Mouse (Mus musculus) hindbrain, embryonic 10.5 days (tissue): Measurements from ENCODE around the gene Speg. TPM values are rescaled to one million over a fixed set of nuclear protein-coding genes. Genes with fewer than 3 reads are reported as not detected.

ENCODE experiments used
- DNase-seq: peaks from one replicate; pipeline ENCODE4 v3.0.0-alpha.2; 2017; ENCODE audit warnings: low spot score
- H3K27ac ChIP-seq: fragments of 300-500 bp; sonication (generic); 2 replicates; pipeline ENCODE4 v1.5.1; 2016; ENCODE audit warnings: mild to moderate bottlenecking, moderate library complexity
- H3K27me3 ChIP-seq: fragments of 300-500 bp; sonication (generic); 2 replicates; pipeline ENCODE4 v1.6.1; 2016; ENCODE audit warnings: mild to moderate bottlenecking; ENCODE audit not compliant: poor library complexity, insufficient read depth, severe bottlenecking
- H3K36me3 ChIP-seq: fragments of 300-500 bp; sonication (generic); 2 replicates; pipeline ENCODE4 v1.6.1; 2016; ENCODE audit warnings: mild to moderate bottlenecking, moderate library complexity
- H3K4me1 ChIP-seq: fragments of 300-500 bp; sonication (generic); replicated peaks from 2 replicates; pipeline ENCODE4 v1.6.1; 2016; ENCODE audit warnings: mild to moderate bottlenecking
- H3K4me3 ChIP-seq: fragments of 300-500 bp; sonication (generic); 2 replicates; pipeline ENCODE4 v1.5.1; 2016; ENCODE audit warnings: mild to moderate bottlenecking, moderate library complexity
- H3K9me3 ChIP-seq: fragments of 300-500 bp; sonication (generic); 2 replicates; pipeline ENCODE4 v1.6.1; 2016; ENCODE audit warnings: mild to moderate bottlenecking, moderate library complexity
- WGBS: fragments of 180-500 bp; shearing (Covaris S2); methylation state at CpG from one replicate; pipeline ENCODE4 v1.1.7; 2016; 5-methylcytosine and 5-hydroxymethylcytosine counted together
- polyA plus RNA-seq: library from polyadenylated mRNA; unstranded; fragments of >200 nt; fragmentation: Nextera tagmentation; extraction: Ambion mirVana; gene quantifications from 2 replicates; pipeline ENCODE4 v1.2.1, GENCODE M21; 2016

Speg gene
- polyA plus RNA-seq, 1 experiment from 2014 or later = 20.2 TPM

GRCm38 (mm10) chr1:75441471-75441996 lies 66.4 kb downstream of the Speg start:
- peaks cover 14% of the 10 kb centered on the region for H3K36me3 ChIP-seq
- no peak for DNase-seq
- H3K4me3 ChIP-seq = no peak overlapping the region
- WGBS = 83% methylated on average over 15 of the region's 15 CpGs
- H3K27ac ChIP-seq = peak overlapping the region; percentile 45; the same call in 1 of the 2 replicates
- peaks cover 71% of the 10 kb centered on the region for H3K4me1 ChIP-seq
- no peaks in the 10 kb centered on the region for H3K9me3 ChIP-seq
- peaks cover 32% of the 10 kb centered on the region for H3K27me3 ChIP-seq

DNA sequence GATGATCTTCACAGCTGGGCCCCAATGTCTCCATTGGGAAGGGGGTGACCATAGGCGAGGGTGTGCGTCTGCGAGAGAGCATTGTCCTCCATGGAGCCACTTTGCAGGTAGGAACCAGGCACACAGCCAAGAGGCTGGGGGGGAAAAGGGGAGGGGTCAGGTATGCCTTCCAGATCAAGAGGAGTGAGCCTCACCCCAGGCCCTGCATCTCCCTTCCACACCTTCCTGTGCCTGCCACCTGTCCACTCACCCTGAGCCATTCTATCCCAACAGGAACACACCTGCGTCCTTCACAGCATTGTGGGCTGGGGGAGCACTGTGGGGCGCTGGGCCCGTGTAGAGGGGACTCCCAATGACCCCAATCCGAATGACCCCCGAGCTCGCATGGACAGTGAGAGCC lies 67.1 kb downstream of the Speg start:
- no peak for DNase-seq
- Histone ChIP-seq H3K4me3 (no peak overlapping the region), H3K36me3 (peaks cover 14% of the 10 kb centered on the region), H3K9me3 (no peaks in the 10 kb centered on the region), H3K4me1 (peaks cover 71% of the 10 kb centered on the region), H3K27me3 (peaks cover 38% of the 10 kb centered on the region), H3K27ac (peak overlapping the region; percentile 83; the same call in 1 of the 2 replicates)
- 83% methylated on average over 9 of the region's 9 CpGs for WGBS

DNA sequence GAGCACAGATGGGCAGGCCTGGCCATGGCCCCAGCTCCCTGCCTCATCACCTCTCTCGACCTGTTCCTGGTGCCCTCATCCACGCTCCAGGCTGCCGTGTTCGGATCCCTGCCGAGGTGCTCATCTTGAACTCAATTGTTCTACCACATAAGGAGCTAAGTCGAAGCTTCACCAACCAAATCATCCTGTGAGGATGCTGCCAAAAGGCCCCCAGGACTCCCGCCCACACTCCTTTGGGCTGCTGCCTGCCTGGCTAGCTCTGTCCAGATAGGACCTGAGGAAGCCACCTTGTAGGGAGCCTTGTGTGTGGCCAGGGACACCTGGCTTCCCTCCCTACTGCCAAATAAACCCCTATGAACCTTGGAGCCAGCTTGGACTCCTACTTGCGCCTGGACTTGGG lies 67.7 kb downstream of the Speg start:
- H3K4me3 ChIP-seq = no peak overlapping the region
- H3K4me1 ChIP-seq = peaks cover 77% of the 10 kb centered on the region
- 33% methylated on average over 8 of the region's 8 CpGs for WGBS
- H3K36me3 ChIP-seq = peaks cover 14% of the 10 kb centered on the region
- H3K27me3 ChIP-seq = peaks cover 44% of the 10 kb centered on the region
- peak overlapping the region; percentile 83 for H3K27ac ChIP-seq
- DNase-seq = no peak
- no peaks in the 10 kb centered on the region for H3K9me3 ChIP-seq

DNA sequence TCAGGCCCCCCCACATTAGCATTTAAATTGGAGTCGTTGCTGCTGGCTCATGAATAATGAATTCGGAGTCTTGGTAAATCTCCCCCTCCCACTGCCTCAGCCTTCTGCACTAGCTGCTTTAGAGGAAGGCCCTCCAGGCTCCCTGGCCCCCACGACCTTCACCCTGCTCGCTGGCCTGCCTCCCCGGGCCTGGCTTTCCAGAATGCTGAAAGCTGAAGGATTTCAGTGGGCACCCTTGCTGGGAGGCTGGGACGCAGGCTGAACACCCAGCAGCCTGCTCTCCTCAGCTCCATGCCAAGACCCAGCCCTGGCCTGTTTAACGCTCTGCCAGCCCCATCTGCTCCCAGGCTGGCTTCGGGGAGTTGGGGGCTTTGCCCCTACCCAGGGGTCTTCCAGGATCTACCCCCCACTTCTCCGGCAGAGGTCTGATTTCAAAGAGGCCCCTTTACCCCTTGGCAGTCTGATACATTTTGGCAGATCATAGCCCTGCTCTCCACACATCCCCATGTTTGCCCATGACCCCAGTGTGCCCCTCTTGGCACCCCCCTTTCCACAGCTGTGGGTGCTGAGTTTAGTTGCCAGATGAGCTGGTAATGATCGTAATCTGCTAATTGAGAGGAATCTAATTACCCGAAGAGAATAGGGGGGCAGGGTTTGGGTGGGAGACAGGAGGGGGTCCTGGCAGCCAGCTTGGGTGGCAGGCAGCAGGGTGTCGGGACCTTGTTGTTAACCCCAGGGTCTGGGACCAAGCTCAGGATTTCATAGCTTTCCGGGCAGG lies 68.3 kb downstream of the Speg start:
- WGBS = 25% methylated on average over 13 of the region's 13 CpGs
- Histone ChIP-seq H3K27ac (peak overlapping the region; percentile 83), H3K4me3 (peak overlapping the region; percentile 25), H3K27me3 (peaks cover 51% of the 10 kb centered on the region), H3K36me3 (peaks cover 14% of the 10 kb centered on the region), H3K9me3 (no peaks in the 10 kb centered on the region), H3K4me1 (peaks cover 83% of the 10 kb centered on the region)
- peak; percentile 45 for DNase-seq

DNA sequence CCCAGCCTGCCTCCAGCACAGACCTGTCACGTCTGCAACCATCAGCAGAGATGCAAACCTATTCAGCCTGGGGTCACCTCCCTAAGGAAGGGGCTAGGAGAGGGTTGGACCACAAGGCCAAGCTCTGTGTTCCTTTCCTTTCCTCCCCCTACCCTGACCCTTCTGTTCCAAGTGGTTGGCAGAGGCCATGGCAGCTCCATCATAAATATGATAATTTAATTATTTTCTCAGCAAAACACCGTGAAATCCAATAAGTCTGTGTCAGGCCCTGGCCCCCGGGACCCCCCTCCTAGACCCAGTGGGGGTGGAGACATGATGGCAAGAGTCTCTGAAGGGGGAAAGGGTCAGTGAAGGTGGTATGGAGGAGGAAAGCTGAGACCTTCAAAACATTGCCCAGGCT lies 69.1 kb downstream of the Speg start:
- Histone ChIP-seq H3K27ac (peak overlapping the region; percentile 84), H3K27me3 (peaks cover 58% of the 10 kb centered on the region), H3K4me3 (peak overlapping the region; percentile 25; the same call in 1 of the 2 replicates), H3K9me3 (no peaks in the 10 kb centered on the region), H3K36me3 (peaks cover 14% of the 10 kb centered on the region), H3K4me1 (peaks cover 85% of the 10 kb centered on the region)
- 19% methylated on average over 3 of the region's 3 CpGs for WGBS
- peak; percentile 54 for DNase-seq

DNA sequence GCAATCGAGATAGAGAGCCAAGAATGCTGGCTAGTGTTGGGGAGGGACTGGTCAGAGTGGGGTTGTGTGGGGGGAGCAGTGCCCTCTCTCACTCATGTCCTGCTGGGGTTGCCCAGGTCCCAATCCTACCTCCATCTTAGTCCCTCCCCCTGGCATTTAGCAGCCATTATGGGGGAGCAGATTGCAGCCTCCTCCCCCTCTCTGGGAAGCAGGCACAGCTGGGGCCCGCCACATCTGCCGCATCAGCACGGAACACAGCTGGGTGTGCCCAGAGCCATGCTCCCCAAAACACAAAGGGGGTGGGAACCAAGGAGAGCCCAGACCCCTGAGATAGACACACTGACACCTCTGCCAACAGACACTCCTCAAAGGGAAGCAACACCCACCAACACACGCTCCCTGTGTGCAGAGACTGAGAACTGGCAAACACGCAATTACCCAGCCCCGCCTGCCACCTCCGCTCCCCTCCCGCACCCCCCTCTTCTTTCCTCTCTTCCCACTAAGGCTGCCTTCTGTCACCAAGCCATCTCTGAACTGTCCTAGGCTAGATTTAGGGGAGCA lies 70.1 kb downstream of the Speg start:
- Histone ChIP-seq H3K27ac (peak overlapping the region; percentile 84), H3K36me3 (peaks cover 14% of the 10 kb centered on the region), H3K4me1 (peaks cover 94% of the 10 kb centered on the region), H3K9me3 (no peaks in the 10 kb centered on the region), H3K27me3 (peaks cover 69% of the 10 kb centered on the region), H3K4me3 (peak overlapping the region; percentile 47)
- WGBS = 17% methylated on average over 9 of the region's 9 CpGs
- peak; percentile 16 for DNase-seq

DNA sequence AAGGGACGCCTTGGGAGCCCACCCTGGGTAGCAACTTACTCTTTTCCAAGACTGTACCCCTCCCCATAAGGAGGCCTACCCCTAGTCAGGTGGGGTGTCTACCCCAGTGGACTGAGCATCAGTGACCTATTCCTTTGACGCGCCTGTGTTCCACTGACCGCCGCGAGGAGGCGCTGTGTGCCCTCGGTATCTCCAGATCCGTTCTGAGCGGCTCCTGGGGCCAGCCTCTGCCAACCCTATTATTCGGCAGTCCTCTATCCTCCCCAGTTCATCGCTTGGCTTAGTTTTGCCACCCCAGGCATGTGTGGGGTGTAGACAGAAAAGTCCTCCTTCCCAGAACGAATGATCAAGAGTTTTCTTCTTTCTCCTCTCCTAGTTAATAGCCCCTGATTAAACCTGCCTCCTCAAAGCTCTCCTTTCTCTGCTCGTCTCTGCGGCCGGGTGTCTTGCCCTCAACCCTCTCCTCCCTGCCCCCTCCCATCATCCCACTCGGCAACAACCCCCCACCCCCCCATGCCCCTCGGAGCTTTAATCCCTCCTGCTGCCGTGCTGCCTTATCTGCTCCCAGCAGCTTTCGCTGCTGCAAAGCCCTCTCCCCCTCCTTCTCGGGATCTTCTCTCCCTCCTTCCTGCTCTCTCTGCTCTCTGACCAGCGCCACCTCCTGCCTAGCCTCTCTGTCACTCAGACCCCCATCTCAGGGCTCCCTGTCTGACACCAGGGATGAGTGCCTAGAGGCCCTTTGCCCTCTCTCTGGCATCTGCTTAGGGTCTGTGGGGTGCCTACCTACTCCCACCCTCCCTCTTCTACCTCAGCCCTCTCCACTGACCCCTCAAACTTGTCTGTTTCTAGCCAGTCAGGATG lies 70.9 kb downstream of the Speg start:
- Histone ChIP-seq H3K4me1 (peaks cover 100% of the 10 kb centered on the region), H3K9me3 (no peaks in the 10 kb centered on the region), H3K36me3 (peaks cover 7% of the 10 kb centered on the region; the same call in 1 of the 2 replicates), H3K27ac (peak overlapping the region; percentile 84), H3K27me3 (peaks cover 76% of the 10 kb centered on the region), H3K4me3 (peak overlapping the region; percentile 47)
- peak; percentile 83 for DNase-seq
- WGBS = under 1% methylated on average over 22 of the region's 22 CpGs

DNA sequence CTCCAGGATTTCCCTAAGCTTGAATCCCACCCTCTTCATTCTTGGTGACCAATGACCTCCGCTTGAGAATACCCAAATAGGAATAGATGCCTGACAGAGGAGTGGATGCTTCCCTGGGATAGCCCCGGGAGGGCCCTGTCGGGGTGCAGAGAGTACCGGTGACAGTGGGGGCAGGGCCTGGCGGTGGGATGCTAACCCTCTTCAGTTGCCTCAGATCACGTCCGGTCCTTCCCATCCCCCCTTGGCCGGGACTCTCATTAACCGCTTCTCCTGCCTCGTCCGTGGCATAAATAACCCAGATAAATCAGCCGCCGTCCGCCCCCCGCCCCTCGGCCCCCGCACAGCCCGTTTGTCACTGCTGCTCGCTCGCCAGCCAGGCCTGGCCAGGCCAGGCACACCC lies 71.6 kb downstream of the Speg start:
- WGBS = under 1% methylated on average over 20 of the region's 20 CpGs
- peaks cover 83% of the 10 kb centered on the region for H3K27me3 ChIP-seq
- no peaks in the 10 kb centered on the region for H3K9me3 ChIP-seq
- H3K4me1 ChIP-seq = peaks cover 100% of the 10 kb centered on the region
- peaks cover 2% of the 10 kb centered on the region; the same call in 1 of the 2 replicates for H3K36me3 ChIP-seq
- H3K4me3 ChIP-seq = peak overlapping the region; percentile 47
- peak; percentile 52 for DNase-seq
- H3K27ac ChIP-seq = peak overlapping the region; percentile 84

DNA sequence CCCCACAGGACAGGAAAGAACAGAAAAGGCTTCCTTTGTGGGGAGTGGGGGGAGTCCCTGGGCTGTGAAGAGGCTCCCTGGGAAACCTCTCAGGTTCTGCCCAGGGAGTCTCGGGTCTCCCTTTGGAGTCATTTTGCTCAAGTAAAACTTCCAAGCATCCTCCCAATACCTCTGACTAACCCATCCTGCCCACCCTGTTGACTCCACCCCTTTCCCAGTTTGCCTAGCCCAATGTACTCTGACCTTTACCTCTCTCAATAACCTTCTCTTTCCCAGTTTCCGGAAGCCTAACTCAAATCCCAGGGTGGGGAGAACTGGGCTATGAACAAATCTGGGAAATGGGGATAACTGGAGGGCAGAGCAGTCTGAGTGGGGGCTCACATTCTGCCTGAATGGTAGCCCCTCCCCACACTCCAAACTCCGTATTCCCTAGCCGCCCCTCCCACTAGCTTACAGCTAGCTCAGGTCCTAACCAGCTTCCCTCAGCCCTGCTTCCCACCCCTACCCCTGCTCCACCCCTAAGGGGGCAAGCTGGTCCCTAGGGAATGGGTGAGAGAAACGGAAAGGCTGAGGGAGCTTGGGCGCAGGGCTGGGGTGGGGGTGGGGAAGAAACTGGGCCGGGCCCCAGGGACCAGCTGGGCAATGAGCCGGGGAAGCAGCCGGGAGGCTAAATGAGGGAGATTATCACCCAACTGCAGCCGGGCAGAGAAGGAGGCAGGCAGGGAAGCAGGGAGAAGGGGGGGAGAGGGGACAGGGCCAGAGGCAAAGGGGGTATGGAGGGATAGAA lies 72.4 kb downstream of the Speg start:
- Histone ChIP-seq H3K27me3 (peaks cover 91% of the 10 kb centered on the region), H3K9me3 (no peaks in the 10 kb centered on the region), H3K36me3 (0 out of 2 replicates have a peak, but pooled peaks cover 2% of the 10 kb centered on the region), H3K4me3 (peak overlapping the region; percentile 47), H3K27ac (peak overlapping the region; percentile 84), H3K4me1 (peaks cover 100% of the 10 kb centered on the region)
- 3% methylated on average over 10 of the region's 10 CpGs for WGBS
- peak; percentile 54 for DNase-seq

GRCm38 (mm10) chr1:75448052-75448431 lies 72.9 kb downstream of the Speg start:
- Histone ChIP-seq H3K4me3 (peak overlapping the region; percentile 37), H3K27me3 (peaks cover 92% of the 10 kb centered on the region), H3K27ac (peak overlapping the region; percentile 84), H3K36me3 (0 out of 2 replicates have a peak, but pooled peaks cover 2% of the 10 kb centered on the region), H3K4me1 (peaks cover 100% of the 10 kb centered on the region), H3K9me3 (no peaks in the 10 kb centered on the region)
- 2% methylated on average over 7 of the region's 7 CpGs for WGBS
- DNase-seq = peak; percentile 65

GRCm38 (mm10) chr1:75448937-75449336 lies 73.8 kb downstream of the Speg start:
- Histone ChIP-seq H3K36me3 (no peaks in the 10 kb centered on the region), H3K27me3 (peaks cover 96% of the 10 kb centered on the region), H3K27ac (peak overlapping the region; percentile 75), H3K4me3 (peak overlapping the region; percentile 6), H3K9me3 (no peaks in the 10 kb centered on the region), H3K4me1 (peaks cover 100% of the 10 kb centered on the region)
- DNase-seq = peak; percentile 51
- WGBS = under 1% methylated on average over 14 of the region's 14 CpGs
